Mouse (Mus musculus): ENCODE results near the gene Upb1. TPM values are rescaled to one million over a fixed set of nuclear protein-coding genes. Genes with fewer than 3 reads are reported as not detected.
"Not testable (repeated sequence)": the region's sequence is repeated elsewhere in the genome, so short reads cannot be mapped to it uniquely, and the experiment has no call there.

Upb1 gene
- total and polyA plus RNA-seq, 2 experiments from 2014 or later: 0.72 TPM; not detected in 1

DNA sequence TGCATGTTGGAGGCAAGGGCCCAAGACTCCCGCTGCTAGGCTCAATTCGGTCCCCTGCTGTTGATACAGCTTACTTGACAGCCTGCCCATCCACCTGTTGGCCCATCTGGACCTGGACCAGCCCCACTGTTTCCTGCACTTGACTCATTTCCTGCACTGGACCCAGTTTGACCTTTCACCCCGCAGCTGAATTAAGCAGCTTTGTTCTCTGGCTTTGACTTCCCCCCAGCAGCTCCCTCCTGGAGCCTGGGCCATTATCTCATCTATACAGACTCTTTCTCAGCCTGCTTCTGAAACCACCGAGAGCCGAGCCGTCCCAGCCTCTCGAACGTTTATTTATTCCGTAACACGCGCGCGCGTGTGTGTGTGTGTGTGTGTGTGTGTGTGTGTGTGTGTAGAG lies 3.9 kb upstream of the Upb1 start:
- DNase-seq (ENCODE audit: low spot score): peak; percentile 18

DNA sequence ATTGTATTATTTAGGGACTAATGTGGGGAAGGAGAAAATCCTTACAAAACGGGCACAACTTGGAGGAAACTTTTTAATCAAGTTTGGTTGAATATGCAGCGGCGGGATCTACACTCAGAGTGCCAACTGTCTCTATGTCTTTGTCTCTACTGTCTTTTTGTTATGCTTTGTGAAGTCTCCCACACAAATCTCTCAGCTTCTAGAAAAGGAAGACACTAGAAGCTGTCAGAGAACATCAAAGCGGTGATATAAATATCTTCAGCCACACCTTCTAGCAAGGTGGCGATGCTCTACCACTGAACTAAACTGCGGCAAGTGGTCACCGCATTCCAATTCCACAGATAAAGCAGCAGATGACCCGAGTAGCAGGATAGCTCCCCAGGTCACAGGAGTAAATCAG lies 5.0 kb downstream of the Upb1 start:
- no peak overlapping the region for H3K4me3 ChIP-seq (ENCODE audit: low read depth, low read length)
- no peaks in the 10 kb centered on the region for H3K9me3 ChIP-seq (ENCODE audit: low read length)
- 91% methylated on average over 8 of the region's 8 CpGs for WGBS
- TF ChIP-seq CTCF (IDR thresholded peaks at IDR 0.05): no peak
- no peak overlapping the region for H3K27ac ChIP-seq (ENCODE audit: low read depth, low read length)
- H3K9ac ChIP-seq (replicated peaks; ENCODE audit: low read length, poor library complexity, severe bottlenecking): no peak overlapping the region
- DNase-seq (ENCODE audit: low spot score) (no peak), ATAC-seq (ENCODE audit: low FRiP score) (no peak)
- H3K4me2 ChIP-seq (ENCODE audit: low read depth, low read length, poor library complexity, severe bottlenecking): no peak overlapping the region
- no peaks in the 10 kb centered on the region for H3K27me3 ChIP-seq (ENCODE audit: insufficient read depth, low read length)
- no peaks in the 10 kb centered on the region for H3K36me3 ChIP-seq (ENCODE audit: insufficient read depth, low read length)
- H3K4me1 ChIP-seq (ENCODE audit: insufficient read depth, low read length): no peaks in the 10 kb centered on the region

More for the DNA sequence above, 3.9 kb upstream of the Upb1 start:
- Histone ChIP-seq H3K9me3 (ENCODE audit: low read length) (no peaks in the 10 kb centered on the region), H3K4me3 (ENCODE audit: low read depth, low read length) (no peak overlapping the region), H3K4me2 (ENCODE audit: low read depth, low read length, poor library complexity, severe bottlenecking) (no peak overlapping the region), H3K27me3 (ENCODE audit: insufficient read depth, low read length) (no peaks in the 10 kb centered on the region), H3K27ac (ENCODE audit: low read depth, low read length) (no peak overlapping the region), H3K9ac (replicated peaks; ENCODE audit: low read length, poor library complexity, severe bottlenecking) (no peak overlapping the region), H3K4me1 (ENCODE audit: insufficient read depth, low read length) (no peaks in the 10 kb centered on the region), H3K36me3 (ENCODE audit: insufficient read depth, low read length) (no peaks in the 10 kb centered on the region)
- no peak for TF ChIP-seq CTCF (IDR thresholded peaks at IDR 0.05)
- WGBS: 35% methylated on average over 14 of the region's 14 CpGs
- no peak; the same call in 1 of the 2 replicates for ATAC-seq (ENCODE audit: low FRiP score)

DNA sequence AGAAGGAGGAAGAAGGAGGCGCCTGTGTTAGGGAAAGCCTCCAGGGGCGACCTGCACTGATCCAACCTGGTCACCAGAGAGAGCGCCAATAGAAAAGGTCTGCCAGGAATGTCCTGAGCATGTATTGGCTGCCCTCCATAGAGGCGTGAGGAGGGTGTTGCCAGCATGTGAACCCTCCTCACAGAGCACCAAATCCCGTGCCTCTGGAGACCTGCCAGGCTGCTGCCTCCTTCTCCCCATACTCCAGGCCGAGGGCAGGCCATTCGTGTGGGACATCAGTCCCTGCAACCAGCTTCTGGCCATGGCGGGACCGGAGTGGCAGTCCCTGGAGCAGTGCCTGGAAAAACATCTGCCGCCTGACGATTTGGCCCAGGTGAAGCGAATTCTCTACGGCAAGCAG lies 5.8 kb downstream of the Upb1 start:
- Histone ChIP-seq H3K9ac (replicated peaks; ENCODE audit: low read length, poor library complexity, severe bottlenecking) (no peak overlapping the region), H3K9me3 (ENCODE audit: low read length) (no peaks in the 10 kb centered on the region), H3K4me3 (ENCODE audit: low read depth, low read length) (no peak overlapping the region), H3K36me3 (ENCODE audit: insufficient read depth, low read length) (no peaks in the 10 kb centered on the region), H3K27ac (ENCODE audit: low read depth, low read length) (no peak overlapping the region), H3K4me1 (ENCODE audit: insufficient read depth, low read length) (no peaks in the 10 kb centered on the region), H3K4me2 (ENCODE audit: low read depth, low read length, poor library complexity, severe bottlenecking) (no peak overlapping the region), H3K27me3 (ENCODE audit: insufficient read depth, low read length) (no peaks in the 10 kb centered on the region)
- 50% methylated on average over 13 of the region's 13 CpGs for WGBS
- ATAC-seq (ENCODE audit: low FRiP score) (no peak; the same call in 1 of the 2 replicates), DNase-seq (ENCODE audit: low spot score) (peak; percentile 36)
- TF ChIP-seq CTCF (IDR thresholded peaks at IDR 0.05): no peak

DNA sequence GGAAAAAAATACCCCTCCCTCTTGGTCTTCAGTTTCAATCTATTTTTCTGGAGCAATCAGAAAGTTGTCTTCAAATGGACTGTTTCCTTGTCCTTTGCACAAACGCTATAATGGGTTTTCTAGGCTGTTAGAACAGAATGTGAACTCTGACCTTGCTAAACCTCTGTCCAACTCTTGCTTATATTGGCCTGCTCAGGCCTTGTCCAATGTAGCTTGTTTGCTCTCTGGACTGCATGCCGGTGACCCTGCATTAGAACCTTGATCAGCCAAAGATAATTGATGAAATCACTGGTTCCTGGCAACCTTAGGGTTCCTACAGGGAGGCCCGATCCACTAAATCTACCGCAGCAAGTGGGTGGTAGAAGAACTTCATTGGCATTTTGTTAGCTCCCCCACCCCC lies 6.8 kb downstream of the Upb1 start:
- H3K4me3 ChIP-seq (ENCODE audit: low read depth, low read length): no peak overlapping the region
- no peak for DNase-seq (ENCODE audit: low spot score)
- no peak for ATAC-seq (ENCODE audit: low FRiP score)
- H3K36me3 ChIP-seq (ENCODE audit: insufficient read depth, low read length): no peaks in the 10 kb centered on the region
- H3K9ac ChIP-seq (replicated peaks; ENCODE audit: low read length, poor library complexity, severe bottlenecking): no peak overlapping the region
- no peak overlapping the region for H3K27ac ChIP-seq (ENCODE audit: low read depth, low read length)
- H3K4me1 ChIP-seq (ENCODE audit: insufficient read depth, low read length): no peaks in the 10 kb centered on the region
- WGBS: 89% methylated on average over 4 of the region's 4 CpGs
- H3K9me3 ChIP-seq (ENCODE audit: low read length): no peaks in the 10 kb centered on the region
- no peak for TF ChIP-seq CTCF (IDR thresholded peaks at IDR 0.05)
- H3K4me2 ChIP-seq (ENCODE audit: low read depth, low read length, poor library complexity, severe bottlenecking): no peak overlapping the region
- no peaks in the 10 kb centered on the region for H3K27me3 ChIP-seq (ENCODE audit: insufficient read depth, low read length)

DNA sequence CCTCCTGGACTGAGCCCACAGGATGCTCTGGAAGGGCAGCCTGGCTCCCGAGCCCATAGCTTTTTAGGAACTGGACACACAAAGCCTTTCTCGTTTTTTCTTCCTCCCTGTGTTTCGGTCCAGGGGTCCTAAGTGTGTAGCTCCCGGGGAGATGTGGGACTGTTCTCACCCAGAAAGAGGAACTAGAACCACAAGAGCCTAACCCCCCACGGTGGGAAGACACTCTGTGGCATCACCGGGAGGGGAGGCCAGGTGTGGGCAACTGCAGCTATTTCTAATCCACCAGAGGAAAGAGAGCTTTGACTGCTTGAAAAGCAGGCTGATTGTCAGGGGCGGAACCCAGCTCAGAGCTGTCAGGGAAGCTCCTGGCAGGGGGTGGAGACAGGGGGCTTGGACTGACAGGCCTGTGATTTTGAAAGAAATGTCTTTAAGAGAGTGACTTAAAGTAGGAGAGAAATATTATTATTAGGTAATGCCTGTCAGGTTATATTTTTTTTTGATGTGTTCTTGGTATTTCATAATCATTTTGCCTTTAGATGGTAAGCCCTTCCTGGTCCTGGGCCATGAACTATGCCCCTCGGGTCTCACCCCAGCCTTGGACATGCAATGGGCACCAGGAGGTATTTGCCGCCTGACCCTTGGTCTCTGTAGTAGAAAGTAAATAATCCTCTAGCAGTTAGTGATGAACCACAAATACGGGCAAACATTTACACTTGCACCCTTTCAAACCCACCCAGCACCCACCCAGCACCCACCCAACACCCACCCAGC lies 10.6 kb downstream of the Upb1 start:
- not testable (repeated sequence) for H3K9ac ChIP-seq (replicated peaks; ENCODE audit: low read length, poor library complexity, severe bottlenecking); H3K4me3 ChIP-seq (ENCODE audit: low read depth, low read length); H3K27ac ChIP-seq (ENCODE audit: low read depth, low read length); H3K4me2 ChIP-seq (ENCODE audit: low read depth, low read length, poor library complexity, severe bottlenecking); H3K27me3 ChIP-seq (ENCODE audit: insufficient read depth, low read length); H3K9me3 ChIP-seq (ENCODE audit: low read length); DNase-seq (ENCODE audit: low spot score); H3K4me1 ChIP-seq (ENCODE audit: insufficient read depth, low read length); ATAC-seq (ENCODE audit: low FRiP score); H3K36me3 ChIP-seq (ENCODE audit: insufficient read depth, low read length)
- 18% methylated on average over 9 of the region's 10 CpGs for WGBS

Data from midbrain, postnatal 0 days (tissue).